Mouse (Mus musculus) kidney, postnatal 14 days (tissue): Measurements from ENCODE around the gene AY761185.
"Not testable (repeated sequence)": the region's sequence is repeated elsewhere in the genome, so short reads cannot be mapped to it uniquely, and the experiment has no call there.

Experiments
- DNase-seq: peaks from one replicate; pipeline ENCODE4 v3.0.0; 2022; ENCODE audit warnings: mixed read lengths

Gene AY761185

DNA sequence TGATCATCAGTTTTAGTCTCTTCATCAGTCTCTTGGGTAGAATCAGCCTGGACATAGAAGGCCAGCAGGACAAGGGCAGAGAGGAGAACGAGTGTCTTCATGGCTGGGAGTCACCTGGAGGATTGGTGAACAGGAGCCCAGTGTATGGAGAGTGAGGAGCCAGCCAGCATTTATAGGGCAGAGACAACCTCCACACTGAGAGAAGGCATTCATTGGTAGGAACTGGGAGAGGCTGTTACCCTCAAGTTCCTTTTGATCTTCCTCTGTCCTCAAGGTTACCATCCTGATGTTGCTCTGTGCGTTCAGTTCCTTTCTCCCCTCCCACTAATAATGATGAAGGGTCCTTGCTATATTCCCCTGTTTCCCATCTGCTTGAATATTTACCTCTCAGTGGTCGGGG is at the start of gene AY761185:
AY761185 (minus strand) TSS at position 101 of the 400 bp plus-strand sequence.
- no peak for DNase-seq

DNA sequence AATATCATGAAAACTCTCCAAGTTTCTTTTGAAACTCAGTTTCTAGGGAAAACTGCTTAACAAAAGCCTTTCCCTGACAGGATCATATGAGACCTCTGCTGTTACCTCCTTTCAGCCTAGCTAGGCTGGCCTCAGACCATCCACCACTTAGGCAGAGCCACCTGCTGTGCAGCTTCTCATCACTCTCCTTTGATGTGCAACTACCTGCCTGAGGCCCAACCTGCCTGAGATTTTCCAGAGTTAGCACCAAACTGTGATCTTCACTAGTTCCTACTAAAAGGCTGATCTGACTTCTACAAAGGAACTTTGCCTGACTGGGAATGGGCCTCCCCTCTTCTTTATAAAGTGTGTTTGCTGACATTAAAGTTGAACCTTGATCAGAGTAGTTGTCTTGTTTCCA is 49.5 kb upstream of the AY761185 start:
- not testable (repeated sequence) for DNase-seq

DNA sequence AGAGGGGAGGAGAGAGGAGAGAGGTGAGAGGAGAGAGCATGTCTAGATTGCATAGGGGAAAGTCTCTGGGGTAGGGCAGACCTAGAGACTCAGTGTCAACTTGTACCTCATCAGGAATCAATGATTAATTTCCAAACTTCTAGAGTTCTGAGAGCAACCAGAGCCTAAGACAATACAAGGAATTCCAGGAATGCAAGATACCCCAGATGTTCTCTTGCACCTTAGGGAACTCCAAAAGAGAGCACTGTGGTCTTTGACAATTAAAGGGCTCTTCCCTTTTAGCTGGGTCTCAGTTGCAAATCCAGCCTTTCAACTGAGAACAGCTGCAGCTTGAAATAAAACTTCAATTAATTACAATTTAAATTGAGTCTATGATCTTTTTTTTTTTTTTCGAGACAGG is 35.3 kb upstream of the AY761185 start:
- DNase-seq = no peak

DNA sequence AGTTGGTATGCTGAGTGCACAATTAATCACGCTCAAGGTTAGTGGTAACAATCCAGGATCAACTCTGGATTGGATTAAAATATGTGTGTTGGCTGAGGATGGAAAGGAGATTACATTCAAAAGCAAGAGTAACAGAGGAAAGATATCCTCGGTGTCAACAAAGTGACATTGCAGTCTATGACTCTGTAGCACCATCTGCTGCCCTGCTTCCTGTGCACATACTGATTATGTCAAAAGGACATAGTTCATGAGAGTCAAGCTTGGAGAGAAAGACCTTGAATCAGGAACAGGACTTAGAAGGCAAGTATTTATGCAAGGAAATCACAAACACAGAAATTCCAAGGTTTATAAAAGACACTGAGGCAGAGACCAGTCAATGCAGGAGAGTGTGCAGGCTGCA is 20.0 kb upstream of the AY761185 start:
- no peak for DNase-seq

DNA sequence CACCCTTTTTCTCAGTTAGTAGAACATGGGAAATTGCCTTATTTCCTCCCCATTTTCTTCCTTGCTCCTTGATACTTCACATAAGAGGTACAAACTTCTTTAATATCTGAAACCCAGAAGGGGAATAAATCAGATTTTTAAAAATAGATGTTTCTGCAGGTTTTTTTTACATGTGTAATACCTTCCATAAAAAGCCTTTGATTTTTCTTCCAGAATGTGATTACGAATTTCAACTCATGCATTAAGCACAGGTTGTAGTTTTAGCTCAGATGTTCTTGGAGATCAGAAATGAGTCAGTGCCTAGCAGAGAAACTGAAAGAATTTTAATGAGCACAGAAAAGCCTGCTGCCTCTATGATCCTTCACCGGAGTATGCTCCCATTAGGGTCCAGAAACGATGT is 22.5 kb downstream of the AY761185 start, which contains the start of gene Gm6040:
Gm6040 (minus strand) TSS at position 101 of the 400 bp plus-strand sequence.
- DNase-seq = no peak

DNA sequence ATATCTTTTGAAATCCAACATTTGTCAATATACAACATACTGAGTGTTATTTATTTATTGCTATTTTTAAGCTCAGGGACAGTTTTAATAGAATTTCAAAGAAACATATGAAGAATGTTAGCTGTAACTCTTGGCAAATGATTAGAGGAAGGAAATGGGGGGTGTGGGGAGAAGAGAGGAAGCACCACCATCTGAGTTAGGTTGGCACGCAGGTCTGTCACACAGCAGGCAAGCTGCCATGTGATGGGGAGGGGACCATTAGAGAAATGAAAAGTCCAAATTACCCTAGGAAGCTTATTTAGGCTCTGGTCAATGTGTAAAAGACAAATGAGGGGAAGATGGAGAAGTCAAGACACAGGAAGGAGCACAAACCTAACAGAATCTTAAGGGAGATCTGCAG is 32.2 kb downstream of the AY761185 start:
- DNase-seq = no peak

DNA sequence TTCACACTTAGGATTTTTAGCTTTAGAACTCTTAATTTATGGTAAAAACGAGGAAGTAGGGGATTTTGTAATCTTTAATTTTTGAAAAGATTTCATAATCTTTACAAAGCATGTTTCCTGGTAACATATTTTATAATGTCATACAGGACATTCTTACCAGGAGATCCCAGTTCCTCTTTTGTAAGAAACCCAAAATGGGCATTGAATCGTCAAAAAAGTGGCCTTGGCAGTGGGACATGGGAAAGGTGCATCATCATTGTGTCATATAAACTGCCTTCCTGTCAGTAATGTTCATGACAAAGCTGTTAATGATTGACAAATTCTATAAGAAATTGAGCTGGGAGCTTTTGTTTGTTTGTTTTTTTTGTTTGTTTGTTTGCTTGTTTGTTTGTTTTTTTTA is 36.3 kb downstream of the AY761185 start:
- no peak for DNase-seq

DNA sequence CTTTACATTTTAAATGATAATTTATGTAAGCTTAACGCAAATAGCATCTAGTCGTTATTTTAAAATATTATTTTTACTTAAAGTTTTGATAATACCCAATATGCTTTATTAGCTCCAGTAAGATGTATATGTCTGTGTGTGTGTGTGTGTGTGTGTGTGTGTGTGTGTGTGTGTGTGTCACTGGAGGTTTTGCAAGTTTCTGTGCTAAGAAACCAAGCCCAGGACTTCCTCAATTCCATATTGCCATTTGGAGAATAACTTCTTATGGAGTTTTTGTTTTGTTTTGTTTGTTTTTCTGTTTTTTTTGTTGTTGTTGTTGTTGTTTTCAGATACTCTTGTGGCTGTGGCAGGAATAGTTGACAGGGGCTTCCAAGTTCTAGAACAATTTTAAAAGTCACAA is 37.4 kb downstream of the AY761185 start:
- DNase-seq = no peak

DNA sequence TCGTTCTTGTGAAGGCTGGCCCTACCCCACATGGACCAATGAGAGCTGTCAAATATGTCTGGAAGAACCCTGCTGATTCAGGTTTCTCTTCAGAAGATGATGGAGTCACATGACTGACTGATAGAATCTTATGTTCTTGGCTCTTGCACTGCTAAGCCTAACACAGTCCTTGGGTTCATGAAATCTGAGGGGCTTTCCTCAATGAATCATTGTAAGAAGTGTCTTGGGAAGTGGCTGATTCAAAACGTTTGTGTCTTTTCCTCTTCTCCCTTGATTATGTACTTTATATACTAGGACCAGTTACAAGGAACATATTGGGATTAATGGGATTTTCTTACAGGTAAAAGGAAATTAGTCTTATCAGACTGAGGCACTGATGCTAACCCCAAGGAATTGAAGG is 42.0 kb downstream of the AY761185 start, which contains the start of gene Gm15056:
Gm15056 (minus strand) TSS at position 101 of the 400 bp plus-strand sequence.
- DNase-seq = no peak
